Mouse (Mus musculus) G1E-ER4 (cell line): Measurements from ENCODE around the gene Ngb. TPM values are rescaled to one million over a fixed set of nuclear protein-coding genes. Genes with fewer than 3 reads are reported as not detected.

Experiments
- GATA1 ChIP-seq: IDR thresholded peaks from one replicate; pipeline ENCODE4 v1.8.0; 2012; ENCODE audit warnings: low read length, inconsistent platforms
- polyA plus RNA-seq: library from polyadenylated mRNA; stranded (reverse); fragments of >175 nt; gene quantifications from 2 replicates; pipeline ENCODE4 v1.2.3, GENCODE M21; 2012

The Ngb gene
- polyA plus RNA-seq, 1 experiment, result not detected

- TF ChIP-seq GATA1, result no peak
These were observed 5.1 kb upstream of the Ngb start for GRCm38 (mm10) chr12:87107357-87107977.

GRCm38 (mm10) chr12:87104796-87105195 lies 2.5 kb upstream of the Ngb start:
- no peak for TF ChIP-seq GATA1

GRCm38 (mm10) chr12:87103471-87103870 lies 1.1 kb upstream of the Ngb start:
- no peak for TF ChIP-seq GATA1

GRCm38 (mm10) chr12:87100331-87100730 lies 2.0 kb downstream of the Ngb start:
- TF ChIP-seq GATA1, result no peak

DNA sequence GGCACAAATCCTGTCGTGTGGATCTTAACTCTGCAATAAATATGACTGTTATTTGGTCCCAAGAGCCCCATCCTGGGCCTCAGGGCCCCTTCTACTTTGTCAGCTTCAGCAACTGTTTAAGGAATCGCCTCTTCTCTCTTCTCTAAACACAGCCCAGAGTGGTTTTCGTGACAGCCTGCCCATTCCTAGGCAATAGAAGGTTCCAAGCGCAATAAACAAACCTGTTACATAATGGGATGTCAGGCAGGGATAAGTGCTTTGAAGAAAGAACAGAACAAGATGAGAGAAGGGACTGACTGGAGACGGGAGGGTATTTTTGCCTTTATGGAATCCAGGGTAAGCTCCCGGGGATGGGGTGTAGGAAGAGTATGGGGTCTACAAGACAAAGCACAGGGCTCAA lies 8.7 kb downstream of the Ngb start:
- TF ChIP-seq GATA1, result no peak

- TF ChIP-seq GATA1, result no peak
These were observed 9.1 kb downstream of the Ngb start for GRCm38 (mm10) chr12:87093249-87093648.

- no peak for TF ChIP-seq GATA1
These were observed 10.4 kb downstream of the Ngb start for GRCm38 (mm10) chr12:87091916-87092315.

DNA sequence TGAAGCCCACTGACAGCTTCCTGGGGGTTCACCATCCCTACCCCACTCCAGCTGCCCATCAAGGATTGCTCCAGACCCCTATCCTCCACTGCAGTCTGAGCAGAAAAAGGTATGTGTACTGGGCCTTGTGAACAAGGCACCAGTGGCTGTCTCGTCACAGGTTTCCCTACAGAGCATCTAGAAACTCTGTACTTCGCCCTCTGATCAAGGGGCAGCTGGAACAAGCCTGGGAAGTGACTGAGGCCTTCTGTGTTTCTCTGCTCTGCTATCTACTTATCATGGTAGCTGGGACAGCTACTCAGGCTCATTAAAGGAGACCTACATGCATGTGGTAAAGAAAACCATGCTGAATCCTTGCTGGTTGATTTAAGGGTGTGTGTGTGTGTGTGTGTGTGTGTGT lies 12.6 kb downstream of the Ngb start:
- TF ChIP-seq GATA1, result no peak

- no peak for TF ChIP-seq GATA1
These were observed 13.1 kb downstream of the Ngb start for GRCm38 (mm10) chr12:87089255-87089654.

DNA sequence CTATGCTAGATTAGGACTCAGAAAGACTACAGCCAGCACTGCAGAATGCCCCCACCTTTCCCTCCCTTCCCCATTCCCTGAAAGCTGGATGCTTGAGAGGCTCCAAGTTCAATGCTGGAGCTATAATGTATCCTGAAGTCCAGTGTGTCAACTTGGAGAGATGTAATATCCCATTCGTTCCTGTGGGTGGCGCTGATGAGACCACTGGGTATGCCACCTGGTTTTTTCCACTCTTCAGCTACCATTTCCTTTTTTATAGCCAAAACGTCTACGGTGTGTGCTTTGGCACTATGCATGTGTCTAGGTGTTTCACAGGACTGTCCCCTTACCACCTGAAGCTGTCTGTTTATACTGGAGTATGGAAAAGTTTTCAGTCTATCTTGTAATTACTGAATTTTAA lies 14.0 kb downstream of the Ngb start:
- no peak for TF ChIP-seq GATA1

- no peak for TF ChIP-seq GATA1
These were observed 15.1 kb downstream of the Ngb start for GRCm38 (mm10) chr12:87087236-87087635.

- no peak for TF ChIP-seq GATA1
These were observed 19.5 kb downstream of the Ngb start for GRCm38 (mm10) chr12:87082797-87083196.

DNA sequence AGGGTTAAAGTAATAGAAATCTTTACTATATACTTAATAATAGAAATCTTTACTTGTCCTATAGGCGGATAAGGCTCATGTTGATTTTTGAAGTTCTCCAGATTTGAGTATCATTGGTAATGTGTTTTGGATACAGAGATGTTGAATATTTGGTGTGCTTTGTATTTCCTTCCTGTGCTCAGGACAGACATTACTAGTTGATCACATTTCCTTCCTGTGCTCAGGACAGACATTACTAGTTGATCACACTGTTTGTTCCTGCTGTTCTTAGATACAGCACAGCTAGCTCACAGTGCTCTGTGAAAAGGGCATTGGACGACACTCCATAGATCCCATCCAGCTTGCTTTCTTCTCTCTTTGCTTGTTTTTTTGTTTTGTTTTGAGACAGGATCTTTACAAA lies 25.7 kb downstream of the Ngb start:
- no peak for TF ChIP-seq GATA1

- no peak for TF ChIP-seq GATA1
These were observed 31.8 kb downstream of the Ngb start for GRCm38 (mm10) chr12:87070520-87070919.

GRCm38 (mm10) chr12:87066429-87066828 lies 35.9 kb downstream of the Ngb start:
- no peak for TF ChIP-seq GATA1

GRCm38 (mm10) chr12:87065446-87065845 lies 36.9 kb downstream of the Ngb start:
- TF ChIP-seq GATA1, result no peak

DNA sequence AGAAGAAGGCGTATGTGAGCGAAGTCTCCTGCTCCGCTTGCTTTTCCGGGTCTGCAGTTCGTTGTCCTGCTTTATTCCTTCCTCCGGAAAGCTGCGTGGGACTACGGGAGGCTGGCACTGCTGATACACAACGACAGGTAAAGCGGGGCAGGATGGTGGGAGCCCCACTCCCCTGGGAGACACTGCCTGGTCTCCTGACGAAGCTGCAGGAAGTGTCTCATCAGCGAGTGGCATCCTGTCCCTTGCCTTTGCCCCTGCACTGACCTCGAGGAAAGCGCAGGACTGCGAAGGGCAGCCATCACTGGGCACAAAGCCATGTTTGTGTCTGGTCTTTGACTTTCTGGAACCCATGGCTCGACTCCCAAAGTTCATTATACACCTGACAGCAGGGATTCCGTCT lies 45.3 kb downstream of the Ngb start:
- TF ChIP-seq GATA1, result no peak

DNA sequence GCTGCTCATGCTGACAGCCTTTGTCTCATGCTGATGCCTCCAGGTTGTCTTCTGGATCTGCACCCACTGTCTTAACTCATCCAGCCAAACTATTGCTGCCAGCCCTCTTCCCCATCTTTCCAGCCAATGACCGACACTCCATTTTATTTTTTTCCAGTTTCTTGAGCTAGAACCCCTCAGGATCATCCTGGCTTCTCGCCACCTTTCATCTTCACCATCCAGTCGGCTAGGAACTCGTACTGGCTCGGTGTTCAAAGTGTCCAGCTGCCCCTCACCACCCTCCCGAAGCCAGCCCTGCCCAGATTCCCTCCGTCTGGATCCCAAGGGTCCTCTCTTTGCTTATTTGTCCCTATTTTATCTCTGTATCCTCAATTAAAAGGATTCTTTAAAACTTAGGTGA lies 47.5 kb downstream of the Ngb start:
- TF ChIP-seq GATA1, result no peak
